Mouse (Mus musculus) gastrocnemius, postnatal 14 days (tissue): ENCODE measurements around the gene Cltc. TPM values are rescaled to one million over a fixed set of nuclear protein-coding genes. Genes with fewer than 3 reads are reported as not detected.
"Not testable (repeated sequence)": the region's sequence is repeated elsewhere in the genome, so short reads cannot be mapped to it uniquely, and the experiment has no call there.

Source experiments
- DNase-seq: peaks from one replicate; pipeline ENCODE4 v3.0.0; 2021; ENCODE audit warnings: mixed read lengths
- intact Hi-C: fragments of 180-260 bp; cut with DNase I; formaldehyde crosslinking; loops from one replicate; pipeline ENCODE4 v1.15.1; 2025; ENCODE audit warnings: low total_unique reads
- total RNA-seq, 2 experiments: library from RNA; stranded (reverse); gene quantifications; 2 replicates each; pipeline ENCODE4 v1.2.3; 2021

The Cltc gene
- total RNA-seq, 2 experiments from 2014 or later: 118 to 122 TPM

DNA sequence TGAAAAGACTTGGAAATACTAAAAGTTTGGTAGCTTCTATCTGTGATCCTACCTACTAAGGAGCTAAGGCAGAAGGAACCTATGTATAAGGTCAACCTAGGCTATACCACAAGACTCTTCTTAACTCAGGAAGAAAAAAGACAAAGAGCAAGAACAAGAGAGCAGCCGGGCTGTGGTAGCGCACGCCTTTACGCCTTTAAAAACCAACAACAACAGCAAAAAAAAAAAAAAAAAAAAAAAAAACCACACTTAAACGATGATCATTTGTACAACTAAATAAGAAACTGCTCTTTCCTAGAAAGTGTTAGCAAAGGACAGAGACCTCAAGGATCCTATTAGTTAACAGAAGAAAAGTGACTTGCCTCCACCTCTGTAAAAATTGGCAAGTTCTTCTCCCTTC lies 15.9 kb downstream of the Cltc start:
- intact Hi-C loops: no loop called here
- no peak for DNase-seq

DNA sequence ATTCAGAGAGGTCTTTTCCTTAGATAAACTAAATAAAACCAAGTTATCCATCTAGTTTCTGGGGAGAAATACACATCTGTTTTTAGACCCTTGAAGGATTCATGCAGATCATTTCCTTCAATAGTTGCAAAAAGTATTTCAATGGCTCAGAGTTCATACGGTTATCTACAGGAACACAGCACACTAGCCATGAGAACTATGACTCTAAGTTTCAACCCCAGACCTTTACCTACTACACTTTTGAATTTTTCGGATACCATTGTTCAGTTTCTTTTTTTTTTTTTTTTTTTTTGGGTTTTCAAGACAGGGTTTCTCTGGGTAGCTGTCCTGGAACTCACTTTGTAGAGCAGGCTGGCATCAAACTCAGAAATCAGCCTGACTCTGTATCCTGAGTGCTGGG lies 17.9 kb downstream of the Cltc start:
- DNase-seq: no peak
- intact Hi-C loops: no loop called here

DNA sequence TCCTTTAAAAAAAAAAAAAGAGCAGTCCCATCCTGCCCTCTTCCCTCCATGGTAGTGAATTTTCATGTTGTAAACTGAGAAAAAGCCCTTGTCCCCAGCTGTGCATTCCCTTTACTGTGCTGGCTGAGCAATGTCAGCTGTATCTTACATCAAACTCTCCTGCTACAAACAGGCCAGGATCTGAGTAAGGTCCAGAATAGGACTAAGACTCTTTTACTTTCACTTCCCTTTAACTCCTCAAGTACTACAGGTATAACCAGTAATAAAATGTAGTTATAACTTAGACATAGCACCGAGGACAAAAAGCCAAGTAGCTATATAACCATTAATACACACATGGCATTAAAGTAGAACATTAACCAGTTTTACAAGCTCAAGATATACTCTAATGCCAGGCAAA lies 18.4 kb downstream of the Cltc start:
- intact Hi-C loops: no loop called here
- DNase-seq: no peak

DNA sequence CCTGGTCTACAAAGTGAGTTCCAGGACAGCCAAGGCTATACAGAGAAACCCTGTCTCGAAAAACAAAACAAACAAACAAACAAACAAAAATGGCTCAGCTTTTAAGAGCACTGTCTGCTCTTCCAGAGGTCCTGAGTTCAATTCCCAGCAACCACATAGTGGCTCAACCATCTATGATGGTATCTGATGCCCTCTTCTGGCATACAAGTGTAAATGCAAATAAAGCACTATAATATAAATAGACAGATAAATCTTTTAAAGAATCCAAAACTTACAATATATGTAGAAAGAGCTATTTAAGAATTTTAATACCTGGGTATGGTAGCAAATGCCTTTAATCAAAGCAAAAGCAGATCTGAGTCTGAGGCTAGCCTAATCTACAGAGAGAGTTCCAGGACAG lies 19.1 kb downstream of the Cltc start:
- intact Hi-C loops, DNase-seq: not testable (repeated sequence)

GRCm38 (mm10) chr11:86737301-86738000 lies 19.9 kb downstream of the Cltc start:
- intact Hi-C loops: no loop called here
- DNase-seq: no peak

GRCm38 (mm10) chr11:86734993-86735392 lies 22.4 kb downstream of the Cltc start:
- intact Hi-C loops: no loop called here
- DNase-seq: no peak

GRCm38 (mm10) chr11:86734241-86734939 lies 23.0 kb downstream of the Cltc start:
- intact Hi-C loops: no loop called here
- no peak for DNase-seq

- intact Hi-C loops: no loop called here
- no peak for DNase-seq
Measured at GRCm38 (mm10) chr11:86731443-86731842, 25.9 kb downstream of the Cltc start.

DNA sequence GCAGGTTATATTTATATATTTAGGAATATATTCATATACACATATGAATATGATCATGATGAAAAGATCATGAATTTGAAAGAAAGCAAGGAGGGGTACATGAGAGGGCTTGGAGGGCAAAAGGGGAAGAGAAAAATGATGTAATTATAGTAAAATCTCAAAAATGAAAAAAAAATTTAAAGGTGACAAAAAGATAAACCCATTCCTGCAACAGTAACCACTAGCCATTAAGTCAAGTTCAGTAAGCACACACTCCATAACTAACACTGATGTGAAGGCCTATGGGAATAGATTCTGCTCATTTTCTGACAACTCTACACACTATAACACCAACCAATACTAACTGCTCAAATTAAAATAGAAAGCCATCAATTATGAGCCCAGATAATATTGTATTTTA lies 31.8 kb downstream of the Cltc start:
- intact Hi-C loops: no loop called here
- DNase-seq: no peak

- intact Hi-C loops: no loop called here
Measured at GRCm38 (mm10) chr11:86724982-86725381, 32.4 kb downstream of the Cltc start.

GRCm38 (mm10) chr11:86724004-86724403 lies 33.4 kb downstream of the Cltc start:
- intact Hi-C loops: no loop called here
- no peak for DNase-seq

More at GRCm38 (mm10) chr11:86724982-86725381, 32.4 kb downstream of the Cltc start:
- no peak for DNase-seq

DNA sequence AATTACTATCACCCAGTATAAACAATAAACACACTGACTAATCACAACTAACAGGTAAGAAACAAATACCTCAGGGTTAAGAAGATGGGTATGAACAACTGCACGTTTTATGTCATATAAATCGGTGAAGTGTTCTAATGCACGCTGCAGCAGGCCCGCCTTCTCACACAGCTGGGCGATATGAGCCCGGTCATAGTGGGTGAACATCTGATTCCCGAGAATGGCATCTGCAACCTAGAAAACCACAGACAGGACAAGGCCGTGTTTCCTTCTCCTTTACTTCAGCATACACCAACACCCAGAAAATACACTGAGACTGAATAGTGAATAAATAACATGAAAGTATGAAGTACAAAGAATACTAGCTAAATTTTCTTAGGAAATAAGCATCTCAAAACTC lies 38.0 kb downstream of the Cltc start:
- DNase-seq: no peak
- intact Hi-C loops: no loop called here

GRCm38 (mm10) chr11:86718369-86718768 lies 39.0 kb downstream of the Cltc start:
- intact Hi-C loops: no loop called here
- DNase-seq: no peak

GRCm38 (mm10) chr11:86717306-86718065 lies 39.9 kb downstream of the Cltc start:
- no peak for DNase-seq
- intact Hi-C loops: no loop called here

DNA sequence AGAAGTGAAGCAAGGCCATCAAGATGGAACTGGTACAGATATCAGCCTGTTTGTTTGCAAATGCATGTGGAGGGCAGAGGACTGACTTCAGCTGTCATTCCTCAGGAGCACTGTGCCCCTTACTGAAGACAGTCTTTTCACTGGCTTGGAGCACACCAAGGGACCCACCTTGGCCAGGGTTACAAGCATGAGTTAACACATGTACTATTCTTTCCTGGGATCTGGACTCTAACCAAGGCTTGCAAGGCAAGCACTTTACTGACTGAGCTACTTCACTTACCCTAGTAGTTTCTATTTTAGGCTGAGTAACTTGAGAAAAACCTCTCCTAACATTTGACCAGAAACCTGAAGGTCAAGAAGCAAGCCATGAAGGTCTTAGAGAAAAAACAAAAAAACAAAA lies 42.8 kb downstream of the Cltc start:
- no peak for DNase-seq
- intact Hi-C loops: no loop called here

DNA sequence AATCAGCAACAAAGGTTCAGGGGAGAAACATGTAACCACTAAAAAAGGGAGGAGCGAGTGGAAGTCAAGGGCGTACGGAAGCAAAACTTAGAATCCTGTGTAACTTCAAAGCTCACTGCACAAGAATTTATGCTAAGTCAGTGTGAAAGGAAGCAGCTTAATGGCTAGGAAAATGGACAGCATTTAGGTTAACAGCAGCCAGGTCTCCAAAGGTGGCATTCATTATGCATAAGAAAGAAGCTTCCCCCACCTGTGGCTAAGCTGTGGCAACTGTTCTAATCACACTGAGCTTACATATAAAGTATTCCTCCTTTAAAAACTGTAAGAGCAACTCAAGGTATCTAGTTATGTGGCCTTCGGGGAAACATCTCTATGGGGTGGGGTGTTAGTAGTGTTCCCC lies 56.2 kb downstream of the Cltc start:
- intact Hi-C loops: no loop called here
- no peak for DNase-seq

DNA sequence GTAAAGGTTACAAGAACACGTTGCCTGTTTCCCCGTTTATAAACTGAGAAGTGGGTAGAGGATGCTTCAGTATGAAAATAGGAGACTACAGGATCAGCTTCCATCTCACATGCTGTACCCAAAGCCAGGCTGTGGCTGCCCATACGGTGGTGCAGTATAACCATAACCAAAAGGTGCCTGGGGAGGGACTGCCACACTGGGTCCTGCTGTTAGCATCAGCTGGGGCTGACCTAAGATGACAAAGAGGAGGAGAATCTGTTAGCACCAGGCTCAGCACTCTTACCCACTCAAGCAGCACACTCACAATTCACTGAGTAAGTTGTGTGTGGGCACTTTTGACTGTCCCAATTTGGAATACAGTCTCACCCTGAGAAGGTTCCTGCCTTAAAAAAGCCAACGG lies 61.9 kb downstream of the Cltc start:
- DNase-seq: no peak
- intact Hi-C loops: no loop called here

DNA sequence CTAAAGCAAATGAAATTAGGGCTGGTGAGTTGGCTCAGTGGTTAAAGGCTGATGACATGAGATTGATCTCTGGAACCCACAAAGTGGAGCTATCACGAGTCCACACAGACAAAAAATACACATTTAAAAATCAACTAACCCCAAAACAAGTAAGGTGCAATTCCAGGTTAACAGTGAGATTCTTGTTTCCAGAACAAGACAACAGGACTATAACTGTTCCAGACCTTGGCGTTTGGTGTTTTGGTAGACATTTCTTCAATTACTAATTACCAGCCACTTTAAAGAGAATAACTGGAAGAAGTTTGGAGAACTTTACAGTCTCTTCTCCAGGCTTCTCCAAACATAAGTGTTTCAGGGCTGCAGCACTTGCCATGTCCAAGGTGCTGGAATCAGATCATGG lies 64.8 kb downstream of the Cltc start:
- DNase-seq: no peak
- intact Hi-C loops: no loop called here

GRCm38 (mm10) chr11:86691956-86692355 lies 65.4 kb downstream of the Cltc start:
- intact Hi-C loops: no loop called here
- no peak for DNase-seq

GRCm38 (mm10) chr11:86691482-86691881 lies 65.9 kb downstream of the Cltc start:
- no peak for DNase-seq
- intact Hi-C loops: no loop called here

GRCm38 (mm10) chr11:86690383-86690782 lies 67.0 kb downstream of the Cltc start:
- intact Hi-C loops: no loop called here
- no peak for DNase-seq
